Mouse (Mus musculus): ENCODE measurements at regions not wholly inside any gene's neighbourhood (a gene's known extent, or its start where the extent isn't known, plus 50 kb on each side); places are given as distances from the start of the nearest gene placed in this dataset.

DNA sequence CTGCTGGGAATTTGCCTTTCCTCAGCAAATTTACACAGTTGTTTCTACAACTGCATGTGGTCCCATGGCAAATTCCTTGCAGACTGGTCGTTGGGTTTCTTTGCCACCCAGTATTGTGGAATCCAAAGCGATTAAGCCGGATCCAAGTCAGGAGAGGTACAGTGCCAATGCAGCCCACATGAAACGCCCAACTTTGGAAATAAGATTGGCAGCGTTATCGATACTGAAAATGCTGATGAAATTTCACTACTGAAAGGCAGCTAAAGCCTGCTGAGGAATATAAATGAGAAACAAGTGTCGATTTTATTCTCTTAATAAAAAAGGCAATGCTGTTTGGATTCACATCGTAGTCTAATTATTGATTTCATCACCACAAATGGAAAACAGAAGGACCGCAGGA, 281.1 kb upstream of the Mmadhc start:
- in situ Hi-C loops (cut with MboI; ENCODE audit: low sequenced_read_pairs in 2 of 2, unreplicated experiment in 2 of 2), result no loop called here

DNA sequence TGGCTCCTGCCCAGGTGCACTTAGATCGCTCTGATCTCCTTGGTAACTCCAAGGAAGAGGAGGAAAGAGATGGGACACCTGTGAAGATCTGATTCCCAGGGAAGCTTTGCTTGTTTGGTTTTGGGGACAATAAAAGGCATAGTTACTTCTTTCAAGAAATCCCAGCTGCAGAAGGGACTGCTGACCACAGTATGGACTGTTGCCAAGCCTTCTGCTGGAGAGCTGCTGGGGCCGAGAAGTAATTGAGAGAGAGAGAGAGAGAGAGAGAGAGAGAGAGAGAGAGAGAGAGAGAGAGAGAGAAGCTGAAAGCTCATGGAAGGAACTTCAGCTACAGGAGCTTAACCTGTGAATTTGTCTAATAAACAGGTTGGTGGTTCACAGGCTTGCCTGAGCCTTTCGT, 276.9 kb upstream of the Mmadhc start:
- no peak for DNase-seq (ENCODE audit: low read depth, low spot score)
- in situ Hi-C loops (cut with MboI; ENCODE audit: low sequenced_read_pairs in 2 of 2, unreplicated experiment in 2 of 2), result no loop called here

More for the DNA sequence above, 281.1 kb upstream of the Mmadhc start:
- Histone ChIP-seq H3K4me3 (ENCODE audit: insufficient read depth in 1 of 2, low read depth in 1 of 2, low read length in 2 of 2, poor library complexity in 1 of 2, severe bottlenecking in 1 of 2) (no peak overlapping the region), H3K9me3 (ENCODE audit: control insufficient read depth, insufficient read depth, low read depth, low read length) (no peaks in the 10 kb centered on the region), H3K36me3 (ENCODE audit: control insufficient read depth, insufficient read depth, low read length, poor library complexity, severe bottlenecking) (no peaks in the 10 kb centered on the region), H3K9ac (ENCODE audit: insufficient read depth, low read depth, low read length, poor library complexity, severe bottlenecking) (no peak overlapping the region), H3K27ac (ENCODE audit: insufficient read depth, low read depth, low read length, poor library complexity, severe bottlenecking) (no peak overlapping the region), H3K4me1 (ENCODE audit: control insufficient read depth in 2 of 2, insufficient read depth in 2 of 2, low read length in 2 of 2, poor library complexity in 1 of 2) (no peaks in the 10 kb centered on the region)
- no peak for DNase-seq (ENCODE audit: low read depth, low spot score)
- TF ChIP-seq ZNF384 (IDR thresholded peaks at IDR 0.05; ENCODE audit: low read depth, low read length), result no peak

DNA sequence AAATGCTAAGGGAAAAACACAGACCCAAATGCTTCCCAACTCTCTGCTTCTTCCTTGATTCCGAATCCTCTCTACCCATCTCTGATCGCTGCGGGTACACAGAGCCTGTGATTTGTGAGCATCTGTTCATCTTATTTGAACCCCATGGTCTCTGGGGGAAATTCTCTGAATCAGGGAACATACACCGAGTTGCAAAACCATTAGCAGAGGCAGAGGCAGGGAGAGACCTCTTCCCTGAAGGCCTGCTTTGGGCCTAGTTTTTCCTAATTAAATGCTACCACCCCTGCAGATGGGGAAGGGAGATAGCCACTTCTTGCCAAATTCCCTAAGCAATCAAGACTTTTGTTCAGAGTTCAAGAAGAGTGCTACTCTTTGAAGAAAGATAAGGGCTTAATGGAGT, 274.4 kb upstream of the Mmadhc start:
- Histone ChIP-seq H3K4me1 (ENCODE audit: control insufficient read depth in 2 of 2, insufficient read depth in 2 of 2, low read length in 2 of 2, poor library complexity in 1 of 2) (no peaks in the 10 kb centered on the region), H3K27ac (ENCODE audit: insufficient read depth, low read depth, low read length, poor library complexity, severe bottlenecking) (no peak overlapping the region), H3K9ac (ENCODE audit: insufficient read depth, low read depth, low read length, poor library complexity, severe bottlenecking) (no peak overlapping the region), H3K9me3 (ENCODE audit: control insufficient read depth, insufficient read depth, low read depth, low read length) (no peaks in the 10 kb centered on the region), H3K4me3 (ENCODE audit: insufficient read depth in 1 of 2, low read depth in 1 of 2, low read length in 2 of 2, poor library complexity in 1 of 2, severe bottlenecking in 1 of 2) (no peak overlapping the region), H3K36me3 (ENCODE audit: control insufficient read depth, insufficient read depth, low read length, poor library complexity, severe bottlenecking) (no peaks in the 10 kb centered on the region)
- no peak for DNase-seq (ENCODE audit: low read depth, low spot score)
- no peak for TF ChIP-seq ZC3H11A (IDR thresholded peaks at IDR 0.05; ENCODE audit: borderline replicate concordance, low read depth, low read length)
- TF ChIP-seq ZNF384 (IDR thresholded peaks at IDR 0.05; ENCODE audit: low read depth, low read length), result no peak
- no peak for TF ChIP-seq HCFC1 (IDR thresholded peaks at IDR 0.05; ENCODE audit: borderline replicate concordance, insufficient read depth, low read length)
- no peak for TF ChIP-seq CHD2 (IDR thresholded peaks at IDR 0.05; ENCODE audit: low read depth, low read length)
- no peak for TF ChIP-seq MAFK (IDR thresholded peaks at IDR 0.05; ENCODE audit: insufficient read depth, low read depth, low read length)
- in situ Hi-C loops (cut with MboI; ENCODE audit: low sequenced_read_pairs in 2 of 2, unreplicated experiment in 2 of 2), result no loop called here

More for the DNA sequence above, 276.9 kb upstream of the Mmadhc start:
- no peaks in the 10 kb centered on the region for H3K36me3 ChIP-seq (ENCODE audit: control insufficient read depth, insufficient read depth, low read length, poor library complexity, severe bottlenecking)
- H3K9me3 ChIP-seq (ENCODE audit: control insufficient read depth, insufficient read depth, low read depth, low read length), result no peaks in the 10 kb centered on the region
- H3K27ac ChIP-seq (ENCODE audit: insufficient read depth, low read depth, low read length, poor library complexity, severe bottlenecking), result no peak overlapping the region
- no peaks in the 10 kb centered on the region for H3K4me1 ChIP-seq (ENCODE audit: control insufficient read depth in 2 of 2, insufficient read depth in 2 of 2, low read length in 2 of 2, poor library complexity in 1 of 2)
- TF ChIP-seq CHD2 (IDR thresholded peaks at IDR 0.05; ENCODE audit: low read depth, low read length) (no peak), ZNF384 (IDR thresholded peaks at IDR 0.05; ENCODE audit: low read depth, low read length) (no peak), HCFC1 (IDR thresholded peaks at IDR 0.05; ENCODE audit: borderline replicate concordance, insufficient read depth, low read length) (no peak), MAFK (IDR thresholded peaks at IDR 0.05; ENCODE audit: insufficient read depth, low read depth, low read length) (no peak), ZC3H11A (IDR thresholded peaks at IDR 0.05; ENCODE audit: borderline replicate concordance, low read depth, low read length) (no peak)
- H3K4me3 ChIP-seq (ENCODE audit: insufficient read depth in 1 of 2, low read depth in 1 of 2, low read length in 2 of 2, poor library complexity in 1 of 2, severe bottlenecking in 1 of 2), result no peak overlapping the region
- no peak overlapping the region for H3K9ac ChIP-seq (ENCODE audit: insufficient read depth, low read depth, low read length, poor library complexity, severe bottlenecking)

DNA sequence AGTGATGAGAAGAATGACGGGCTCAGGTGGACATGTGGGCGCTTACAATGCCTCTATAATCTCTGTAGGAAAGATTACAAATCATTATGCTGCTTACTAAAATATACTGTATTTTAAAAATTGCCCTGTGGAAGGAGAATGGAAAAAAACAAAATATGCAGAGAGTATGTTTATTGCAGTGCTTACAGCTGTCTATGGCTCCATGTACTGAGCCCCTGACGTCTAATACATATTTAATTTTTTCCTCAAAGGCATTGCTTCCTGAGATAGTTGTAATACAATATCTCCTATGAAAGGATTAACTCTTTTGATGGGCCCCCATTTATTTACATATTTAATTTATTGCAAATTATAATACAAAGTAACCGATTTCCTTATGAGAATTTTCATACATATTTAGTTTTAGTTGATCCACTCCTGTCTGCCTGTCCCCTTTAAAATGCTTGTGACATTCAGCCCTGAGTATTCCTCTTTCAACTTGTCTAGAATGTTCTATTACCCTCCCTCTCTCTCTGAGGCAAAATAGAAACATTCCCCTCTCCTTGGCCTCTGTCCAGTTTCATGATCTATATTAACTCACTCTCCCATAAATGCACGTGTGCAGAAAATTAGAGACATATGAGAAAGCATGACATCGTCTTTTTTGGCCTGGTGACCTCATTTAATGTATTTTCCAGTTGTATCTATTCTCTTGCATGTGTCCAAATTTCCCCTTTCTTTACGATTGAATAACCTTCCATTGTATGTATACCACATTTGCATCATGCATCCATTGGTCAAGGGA, 273.1 kb upstream of the Mmadhc start:
- no peaks in the 10 kb centered on the region for H3K9me3 ChIP-seq (ENCODE audit: control insufficient read depth, insufficient read depth, low read depth, low read length)
- in situ Hi-C loops (cut with MboI; ENCODE audit: low sequenced_read_pairs in 2 of 2, unreplicated experiment in 2 of 2), result no loop called here
- no peak for TF ChIP-seq CHD2 (IDR thresholded peaks at IDR 0.05; ENCODE audit: low read depth, low read length)
- TF ChIP-seq ZNF384 (IDR thresholded peaks at IDR 0.05; ENCODE audit: low read depth, low read length), result no peak
- TF ChIP-seq HCFC1 (IDR thresholded peaks at IDR 0.05; ENCODE audit: borderline replicate concordance, insufficient read depth, low read length), result no peak
- no peak for TF ChIP-seq MAFK (IDR thresholded peaks at IDR 0.05; ENCODE audit: insufficient read depth, low read depth, low read length)
- TF ChIP-seq ZC3H11A (IDR thresholded peaks at IDR 0.05; ENCODE audit: borderline replicate concordance, low read depth, low read length), result no peak
- DNase-seq (ENCODE audit: low read depth, low spot score), result no peak
- H3K9ac ChIP-seq (ENCODE audit: insufficient read depth, low read depth, low read length, poor library complexity, severe bottlenecking), result no peak overlapping the region
- H3K4me3 ChIP-seq (ENCODE audit: insufficient read depth in 1 of 2, low read depth in 1 of 2, low read length in 2 of 2, poor library complexity in 1 of 2, severe bottlenecking in 1 of 2), result no peak overlapping the region
- no peaks in the 10 kb centered on the region for H3K36me3 ChIP-seq (ENCODE audit: control insufficient read depth, insufficient read depth, low read length, poor library complexity, severe bottlenecking)
- H3K4me1 ChIP-seq (ENCODE audit: control insufficient read depth in 2 of 2, insufficient read depth in 2 of 2, low read length in 2 of 2, poor library complexity in 1 of 2), result no peaks in the 10 kb centered on the region
- no peak overlapping the region for H3K27ac ChIP-seq (ENCODE audit: insufficient read depth, low read depth, low read length, poor library complexity, severe bottlenecking)
